Mouse (Mus musculus): ENCODE data around the gene P4ha2.
A peak's percentile ranks its signal among the peaks of the same experiment; 100 is the strongest.
"Not testable (repeated sequence)": the region's sequence is repeated elsewhere in the genome, so short reads cannot be mapped to it uniquely, and the experiment has no call there.

P4ha2 gene

DNA sequence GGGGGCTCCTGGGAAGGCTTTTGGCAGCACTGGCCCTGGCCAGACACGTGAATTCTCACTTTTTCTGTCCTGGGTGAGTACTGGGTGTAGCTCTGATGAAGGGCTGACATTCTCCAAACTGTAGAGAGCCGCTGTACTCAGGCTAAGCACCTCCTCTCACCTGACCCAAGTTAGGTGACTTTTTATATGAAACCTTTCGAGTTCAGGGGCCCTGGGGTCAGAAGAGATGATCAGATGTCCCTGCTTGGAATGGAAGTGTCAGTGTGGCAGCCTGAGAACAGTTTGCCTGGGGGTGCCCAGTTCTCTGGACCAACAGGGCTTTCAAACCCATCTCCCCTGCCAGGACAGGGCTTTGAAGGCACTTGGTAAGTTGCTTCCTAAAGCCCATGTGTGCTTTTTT, 8.2 kb downstream of the P4ha2 start:
- no peak for DNase-seq

DNA sequence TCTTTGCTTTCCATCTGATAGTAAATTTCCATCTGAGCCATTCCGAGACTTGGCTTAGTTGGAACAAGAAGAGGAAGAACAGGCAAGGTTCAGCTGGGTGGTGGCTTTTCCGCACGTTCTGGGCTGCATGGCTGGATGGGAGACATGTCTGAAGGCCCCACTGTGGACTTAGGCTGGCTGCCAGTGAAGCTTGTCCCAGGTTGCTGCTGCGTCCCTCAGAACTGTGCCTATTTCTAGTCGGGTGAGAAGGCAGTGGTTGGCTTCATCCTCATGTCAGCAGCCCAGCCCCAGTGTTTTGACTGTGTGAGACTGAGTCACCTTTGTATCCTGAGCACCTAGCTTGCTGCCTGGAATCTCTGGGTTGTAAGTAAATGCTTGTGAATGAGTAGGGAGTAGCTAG, 9.0 kb downstream of the P4ha2 start:
- DNase-seq, result no peak

DNA sequence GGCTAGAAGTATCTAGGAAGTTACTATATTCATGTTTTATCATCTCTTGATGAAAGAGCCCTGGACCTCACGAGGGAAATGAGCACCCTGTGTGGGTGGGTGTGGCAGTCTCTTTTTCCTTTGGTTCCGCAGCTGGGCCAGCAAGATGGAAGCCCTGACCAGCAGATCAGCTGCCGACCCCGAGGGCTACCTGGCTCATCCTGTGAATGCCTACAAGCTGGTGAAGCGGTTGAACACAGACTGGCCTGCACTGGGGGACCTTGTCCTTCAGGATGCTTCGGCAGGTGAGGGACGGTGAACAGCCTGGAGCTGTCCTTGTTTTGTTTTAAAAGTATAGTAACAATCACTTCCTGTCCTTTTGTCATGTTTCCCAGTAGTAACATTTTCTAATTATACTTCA, 11.4 kb downstream of the P4ha2 start:
- no peak for DNase-seq

DNA sequence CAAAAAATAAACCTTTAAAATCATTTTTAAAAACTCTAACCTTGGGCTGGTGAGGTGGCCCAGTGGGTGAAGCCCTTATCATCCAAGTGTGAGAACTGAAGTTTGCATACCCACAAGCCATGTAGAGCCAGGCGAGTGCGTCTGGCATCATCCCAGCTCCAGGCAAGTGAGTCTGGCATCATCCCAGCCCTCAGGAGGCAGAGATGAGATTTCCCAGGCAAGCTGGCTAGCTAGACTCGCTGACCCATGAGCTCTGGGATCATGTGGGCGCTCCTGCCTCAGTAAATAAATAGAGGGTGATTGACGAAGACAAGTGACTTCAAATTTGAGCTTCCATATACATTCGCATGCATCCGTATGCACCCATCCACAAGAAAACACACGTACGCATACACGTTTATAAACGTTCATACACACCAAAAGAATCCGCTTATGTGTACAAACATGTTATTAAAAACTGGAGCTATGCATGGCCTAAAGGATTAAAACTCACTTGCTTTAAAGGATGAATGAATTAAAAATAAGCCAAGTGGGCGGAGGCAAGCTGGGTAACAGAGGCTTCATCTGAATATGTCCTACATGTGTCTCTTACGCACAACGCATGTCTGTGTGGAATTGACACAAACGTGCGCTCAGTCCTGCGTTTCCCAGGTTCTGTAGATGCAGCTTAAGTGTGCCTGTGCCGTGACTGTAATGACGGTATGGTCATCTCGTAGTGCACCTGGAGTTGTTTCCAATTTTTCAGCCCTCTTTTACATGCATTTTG, 12.3 kb downstream of the P4ha2 start:
- DNase-seq, result peak; percentile 88

DNA sequence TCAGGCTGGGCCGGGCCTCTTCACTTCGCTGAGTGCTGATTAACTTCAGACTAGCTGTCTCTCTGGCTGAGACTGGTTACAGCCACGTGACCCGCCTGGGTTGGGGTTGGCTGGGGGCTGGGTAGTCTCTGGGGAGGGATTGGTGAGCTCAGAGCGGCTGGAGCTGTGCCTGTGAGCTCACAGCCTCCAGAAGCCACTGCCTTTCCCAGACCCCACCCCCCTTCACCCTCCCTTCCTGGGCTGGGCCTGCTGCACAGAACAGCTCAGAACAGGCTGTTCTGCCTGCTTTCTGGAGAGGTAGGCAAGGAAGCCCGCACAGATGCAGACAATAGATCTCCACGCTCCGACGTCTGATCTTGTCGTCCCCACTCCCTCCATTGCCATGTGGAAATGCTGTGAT, 13.0 kb downstream of the P4ha2 start:
- peak; percentile 75 for DNase-seq

DNA sequence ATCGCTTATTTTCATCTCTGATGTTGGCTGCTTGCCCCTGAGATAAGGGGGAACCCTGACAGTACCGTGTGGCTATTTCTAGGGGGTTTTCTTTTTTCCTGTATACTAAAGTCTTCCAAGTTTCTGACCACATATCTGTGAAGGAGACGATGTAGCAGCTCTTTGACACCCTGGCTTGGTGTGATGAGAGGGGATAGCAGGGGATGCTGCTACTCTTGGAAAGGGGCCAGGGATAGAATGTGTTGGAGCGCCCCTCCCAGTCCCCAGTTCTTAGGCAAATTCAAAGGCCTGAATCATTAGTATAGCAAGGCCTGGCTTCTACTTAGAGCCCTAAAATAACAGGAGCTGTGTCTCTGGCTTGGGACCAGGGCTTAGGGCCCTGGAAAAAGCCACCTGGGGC, 13.5 kb downstream of the P4ha2 start:
- DNase-seq, result no peak

DNA sequence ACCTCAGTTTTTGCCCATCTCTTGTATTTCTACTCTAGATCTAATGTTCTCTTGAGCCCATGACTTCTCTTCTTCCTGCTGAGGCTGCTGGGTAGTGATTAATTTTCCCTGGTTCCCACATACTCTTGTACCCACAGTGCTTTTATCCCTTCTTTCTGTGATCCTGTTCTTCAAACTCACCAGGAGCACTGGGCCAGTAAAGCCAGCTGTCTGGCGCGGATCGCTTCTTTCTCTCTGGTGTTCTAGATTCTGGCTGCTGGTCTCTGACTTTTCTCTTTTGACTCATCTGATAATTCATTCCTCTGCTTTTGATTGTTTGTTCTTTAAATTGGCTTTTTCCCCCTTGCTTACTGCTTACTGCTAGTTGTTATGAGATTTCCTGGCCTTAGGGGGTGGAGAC, 14.9 kb downstream of the P4ha2 start:
- DNase-seq, result no peak

DNA sequence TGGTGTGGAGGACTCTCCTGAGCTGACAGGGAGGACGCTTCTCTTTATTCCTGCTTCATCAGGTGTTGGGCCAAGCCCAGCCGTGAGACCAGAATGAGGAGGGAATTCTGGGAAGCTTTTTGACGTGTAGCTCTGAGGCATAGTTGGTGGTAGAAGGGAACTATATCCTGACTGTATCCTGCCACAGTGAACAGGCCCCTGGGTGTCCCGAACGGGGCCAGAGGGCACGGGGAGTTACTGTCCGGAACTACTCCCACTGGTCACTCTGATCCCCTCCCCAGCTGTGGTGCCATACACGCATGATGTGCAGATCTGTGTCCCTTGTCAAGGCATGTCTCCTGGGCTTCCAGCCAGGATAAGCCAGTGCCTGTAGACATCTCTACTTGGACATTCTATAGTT, 15.4 kb downstream of the P4ha2 start:
- no peak for DNase-seq

DNA sequence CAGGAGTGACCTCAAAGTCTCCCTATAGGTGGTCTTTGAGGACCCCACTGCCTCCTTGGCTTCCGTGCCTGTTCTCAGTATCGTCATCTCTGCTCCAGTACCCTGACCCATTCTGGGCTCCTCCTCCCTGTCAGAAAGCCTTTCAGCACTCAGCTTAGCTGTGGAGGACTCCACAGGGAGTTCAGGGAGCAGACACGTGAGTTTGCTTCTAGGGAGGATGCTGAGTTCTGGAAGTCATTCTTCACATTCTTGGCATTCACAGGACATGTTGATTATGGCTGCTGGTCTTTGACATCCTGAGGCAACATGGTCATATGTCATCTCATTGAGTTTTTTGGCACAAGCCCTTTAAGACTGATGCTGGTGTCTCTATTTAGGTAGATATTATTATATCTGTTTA, 16.0 kb downstream of the P4ha2 start:
- no peak for DNase-seq

DNA sequence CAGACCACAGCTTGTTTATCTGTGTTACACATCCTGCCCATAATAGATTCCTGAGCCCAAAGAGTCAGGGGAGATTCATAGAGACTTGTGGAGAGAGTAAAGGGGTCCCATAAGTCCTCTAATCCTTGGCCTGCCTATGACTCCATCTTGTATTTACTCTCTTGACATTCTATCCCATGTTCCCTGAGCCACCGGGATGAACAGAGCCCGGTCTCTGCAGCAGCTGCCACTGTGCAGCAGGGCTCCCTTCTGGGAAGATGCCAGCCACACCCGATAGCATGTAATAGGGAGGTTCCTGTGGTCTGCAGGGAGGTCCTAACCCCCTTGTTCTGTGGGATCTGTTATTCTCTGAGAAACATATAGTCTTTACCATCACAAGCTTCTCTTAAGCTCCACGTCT, 16.5 kb downstream of the P4ha2 start:
- DNase-seq, result no peak

DNA sequence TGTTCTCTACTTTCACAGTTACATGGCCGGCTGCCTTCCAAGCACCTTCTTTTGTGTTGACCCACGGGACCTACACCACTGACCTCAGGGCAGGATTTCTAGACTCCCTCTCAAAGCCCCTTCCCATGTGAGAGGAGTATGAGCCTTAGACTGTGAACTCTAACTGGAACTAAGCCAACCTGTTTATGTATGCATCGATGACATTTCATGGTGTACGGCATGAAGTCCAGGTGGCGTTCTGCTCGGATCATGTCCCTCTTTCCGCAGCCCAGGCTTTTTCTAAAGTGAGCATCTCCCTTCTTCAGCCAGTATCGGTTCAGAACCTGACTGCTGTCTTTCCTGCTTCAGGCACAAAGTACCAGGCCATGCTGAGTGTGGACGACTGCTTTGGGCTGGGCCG, 17.2 kb downstream of the P4ha2 start:
- no peak for DNase-seq

DNA sequence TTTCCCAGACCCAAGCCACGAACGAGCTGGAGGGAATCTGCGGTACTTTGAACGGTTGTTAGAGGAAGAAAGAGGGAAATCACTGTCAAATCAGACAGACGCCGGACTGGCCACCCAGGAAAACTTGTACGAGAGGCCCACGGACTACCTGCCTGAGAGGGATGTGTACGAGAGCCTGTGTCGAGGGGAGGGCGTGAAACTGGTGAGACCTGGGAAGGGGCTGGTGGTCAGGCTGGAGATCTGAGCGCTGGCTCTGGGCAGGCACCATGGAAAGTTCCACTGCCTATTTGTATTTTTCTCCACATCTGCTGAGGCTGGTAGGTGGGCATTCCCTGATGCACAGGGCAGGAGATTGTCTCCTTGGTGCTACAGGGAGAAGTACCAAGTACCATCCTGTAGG, 19.2 kb downstream of the P4ha2 start:
- DNase-seq, result no peak

DNA sequence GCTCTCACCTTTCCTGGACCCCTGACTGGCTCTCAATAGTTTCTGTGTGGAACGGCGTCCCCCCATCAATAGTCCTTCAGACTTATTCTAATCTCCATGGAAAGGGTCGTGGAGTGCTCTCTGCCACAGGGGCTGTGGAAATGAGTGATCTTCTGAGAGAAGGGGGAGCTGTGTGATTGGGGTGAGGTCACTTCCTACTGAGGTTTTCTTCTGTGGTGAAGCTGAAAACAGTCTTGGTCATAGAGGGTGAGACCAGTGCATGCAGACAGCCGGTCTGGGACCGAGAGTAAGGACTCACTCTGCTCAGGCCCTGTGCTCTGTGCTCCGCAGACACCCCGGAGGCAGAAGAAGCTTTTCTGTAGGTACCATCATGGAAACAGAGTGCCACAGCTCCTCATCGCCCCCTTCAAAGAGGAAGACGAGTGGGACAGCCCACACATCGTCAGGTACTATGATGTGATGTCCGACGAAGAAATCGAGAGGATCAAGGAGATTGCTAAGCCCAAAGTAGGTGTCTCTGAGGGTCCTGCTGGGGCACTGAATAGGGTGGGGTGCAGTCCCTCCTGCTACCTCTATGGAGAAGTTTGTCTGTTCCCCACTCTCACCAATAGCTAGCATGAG, 20.0 kb downstream of the P4ha2 start:
- DNase-seq, result no peak

DNA sequence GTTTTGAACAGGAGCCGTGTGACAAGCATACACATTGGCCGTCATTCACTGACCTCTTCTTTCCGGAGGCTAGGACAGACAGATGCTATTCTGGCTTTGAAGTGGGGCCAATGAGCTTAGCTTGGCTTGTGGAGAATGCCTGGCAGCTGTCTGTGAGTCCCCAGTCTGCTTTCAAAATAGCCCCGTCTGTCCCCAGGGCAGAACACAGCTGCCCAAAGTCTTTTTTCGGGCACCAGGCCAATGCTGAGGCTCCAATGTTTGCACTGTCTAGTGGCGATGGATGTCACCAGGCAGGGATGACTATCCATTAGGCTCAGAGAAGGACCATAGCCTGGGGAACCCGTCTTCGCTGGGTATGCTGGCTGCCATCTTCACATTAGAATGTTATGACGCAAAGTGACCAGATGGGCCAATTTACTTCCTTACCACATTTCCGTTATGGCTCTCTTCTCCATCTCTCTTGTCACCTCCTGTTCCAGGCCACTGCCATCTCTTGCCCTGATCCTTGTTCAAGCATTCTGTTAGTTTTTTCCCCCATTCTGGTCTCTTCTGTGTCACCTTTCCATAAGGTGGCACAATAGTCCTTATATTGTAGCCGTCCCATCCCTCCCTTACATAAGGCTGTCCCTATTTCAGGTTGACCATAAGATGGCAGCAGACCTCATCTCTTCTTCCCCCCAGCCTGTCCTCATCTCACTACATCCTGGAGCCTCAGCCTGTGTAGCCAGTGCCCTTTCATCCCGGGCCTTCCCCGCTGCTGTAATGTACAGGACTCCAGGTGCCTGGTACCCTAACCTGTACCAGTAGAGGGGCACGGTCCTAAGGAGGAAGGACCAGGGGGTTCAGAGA, 22.7 kb downstream of the P4ha2 start:
- peak; percentile 67 for DNase-seq

DNA sequence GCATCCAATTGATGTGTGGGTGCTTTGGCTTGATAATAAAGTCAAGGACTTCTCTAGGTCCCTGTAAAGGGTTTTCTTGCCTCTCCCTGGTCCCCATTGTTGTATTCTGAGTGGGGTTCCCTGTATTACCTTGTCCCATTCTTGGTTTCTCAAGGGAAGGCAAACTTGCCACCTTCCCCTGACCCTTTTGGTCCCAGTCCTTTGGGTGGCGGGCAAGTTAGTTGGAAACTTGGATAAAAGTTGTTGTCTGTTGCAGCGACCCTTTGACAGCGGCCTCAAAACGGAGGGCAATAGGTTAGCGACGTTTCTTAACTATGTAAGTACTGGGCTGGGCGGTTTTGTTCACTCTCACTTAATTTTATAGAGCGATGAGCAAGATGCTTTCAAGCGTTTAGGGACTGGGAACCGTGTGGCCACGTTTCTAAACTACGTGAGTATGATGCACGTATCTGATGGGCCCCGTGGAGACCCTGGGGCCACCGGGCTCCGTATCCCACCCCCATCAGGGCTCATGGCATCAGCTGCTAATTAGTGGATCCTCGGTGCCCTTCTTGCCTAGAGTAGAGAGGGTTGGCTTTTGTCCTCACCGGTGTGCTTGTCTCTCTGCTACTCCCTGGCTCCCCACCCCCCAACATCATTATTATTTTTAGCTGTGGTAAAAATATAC, 26.2 kb downstream of the P4ha2 start:
- no peak for DNase-seq

DNA sequence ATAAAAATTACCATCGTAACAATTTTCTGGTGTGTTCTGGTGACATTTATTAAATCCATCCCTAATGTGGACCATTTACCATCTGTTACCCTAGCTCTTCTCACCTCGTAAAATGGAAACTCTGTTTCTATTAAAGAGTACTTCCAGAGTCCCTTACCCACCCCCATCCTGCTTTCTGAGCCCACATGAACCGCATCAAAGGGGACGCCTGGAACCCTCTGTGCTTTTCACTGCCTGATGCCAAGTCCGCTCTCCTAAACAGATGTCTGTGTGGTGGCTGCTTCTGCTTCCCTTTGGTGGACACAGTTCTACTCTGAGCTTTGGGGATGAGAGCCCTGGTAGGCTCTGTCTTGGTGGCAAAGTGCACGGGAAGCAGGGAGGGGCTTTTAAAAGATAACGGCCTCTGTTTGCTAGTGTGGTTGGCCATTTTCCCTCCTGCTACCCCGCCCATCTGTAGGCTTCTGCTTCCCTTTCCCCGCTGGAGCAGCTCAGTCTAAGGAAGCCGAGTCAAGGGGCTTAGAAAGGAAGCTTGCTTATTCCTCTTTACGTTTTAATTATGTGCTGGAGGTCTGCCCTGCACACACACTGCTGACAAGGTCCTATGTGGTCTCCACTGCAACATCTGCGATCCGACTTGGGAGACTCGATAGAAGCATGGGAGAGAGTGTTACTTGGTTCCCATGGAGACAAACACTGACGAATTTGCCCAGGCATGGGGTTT, 26.9 kb downstream of the P4ha2 start:
- DNase-seq, result no peak

DNA sequence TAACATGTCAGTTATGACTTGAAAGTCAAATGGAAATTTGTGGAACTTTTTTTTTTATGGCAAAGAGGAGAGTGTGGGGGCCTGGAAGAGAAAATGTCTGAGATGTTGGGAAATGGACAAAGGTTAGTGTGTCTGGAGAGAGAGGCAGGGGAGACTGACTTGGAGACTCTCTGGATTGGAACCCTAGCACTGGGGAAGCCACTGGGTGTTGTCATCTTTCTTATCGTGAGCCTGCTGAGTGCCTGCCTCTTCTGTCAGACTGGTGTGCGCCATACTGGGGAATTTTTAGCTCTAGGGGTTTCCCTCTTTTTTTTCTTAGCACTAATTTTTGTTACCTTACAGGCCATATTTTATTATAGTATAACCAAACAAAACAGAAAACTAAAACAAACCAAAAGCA, 27.5 kb downstream of the P4ha2 start:
- DNase-seq, result no peak

DNA sequence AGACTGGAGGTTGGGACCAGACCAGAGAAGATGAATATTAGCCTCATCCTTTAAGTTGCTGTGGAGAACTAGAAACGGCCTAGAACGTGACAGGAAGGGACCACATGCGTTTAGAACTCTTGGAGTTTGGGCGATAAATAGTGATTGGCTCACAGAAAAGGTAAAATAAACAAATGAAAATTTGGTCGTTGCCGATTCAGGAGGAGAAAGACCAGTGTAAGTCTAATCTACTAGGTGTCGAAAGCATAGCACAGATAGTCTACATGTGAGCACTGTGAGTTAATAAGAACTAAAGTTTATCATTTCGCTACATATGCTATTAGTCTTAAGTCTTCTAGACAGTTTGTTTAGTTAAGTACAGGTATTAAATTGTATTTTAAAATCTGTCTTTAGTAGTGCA, 30.1 kb downstream of the P4ha2 start:
- DNase-seq, result no peak

DNA sequence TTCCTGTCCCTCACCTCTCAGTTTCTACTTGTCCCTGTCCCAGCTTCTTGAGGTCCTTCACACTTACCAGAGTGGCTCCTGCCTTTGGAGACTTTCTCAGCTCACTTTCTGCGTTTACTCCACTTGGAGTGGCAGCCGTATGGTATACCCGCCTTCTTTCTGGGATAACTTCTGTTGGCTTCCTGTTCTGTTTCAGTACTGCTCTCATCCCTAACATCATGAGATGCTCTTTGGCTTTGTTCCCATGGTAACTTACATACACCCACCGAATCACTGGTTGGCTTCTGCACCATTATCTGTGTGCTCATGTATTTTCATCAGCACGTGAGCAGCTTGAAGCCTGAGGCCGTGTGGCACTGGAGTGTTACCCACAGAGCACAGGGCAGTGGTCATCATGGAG, 30.8 kb downstream of the P4ha2 start:
- DNase-seq, result no peak

DNA sequence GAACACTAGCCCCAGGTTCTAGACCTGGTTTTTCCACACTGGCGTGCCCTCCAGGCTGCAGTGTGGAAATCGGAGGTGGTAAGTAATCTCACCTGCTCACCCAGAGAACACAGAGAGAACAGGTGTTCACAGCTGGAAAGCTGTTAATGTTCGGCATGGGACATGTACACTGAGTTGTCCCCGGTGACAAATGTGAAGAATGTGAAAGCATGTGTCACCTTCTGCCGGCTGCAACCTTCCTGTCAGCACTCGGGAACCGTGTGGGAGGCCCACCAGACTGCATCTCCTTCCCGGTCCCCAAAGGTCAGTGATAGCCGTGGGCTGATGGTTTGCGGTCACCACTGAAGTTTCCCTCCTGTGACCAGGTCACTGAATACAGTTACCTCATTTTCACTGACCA, 32.4 kb downstream of the P4ha2 start:
- no peak for DNase-seq

DNA sequence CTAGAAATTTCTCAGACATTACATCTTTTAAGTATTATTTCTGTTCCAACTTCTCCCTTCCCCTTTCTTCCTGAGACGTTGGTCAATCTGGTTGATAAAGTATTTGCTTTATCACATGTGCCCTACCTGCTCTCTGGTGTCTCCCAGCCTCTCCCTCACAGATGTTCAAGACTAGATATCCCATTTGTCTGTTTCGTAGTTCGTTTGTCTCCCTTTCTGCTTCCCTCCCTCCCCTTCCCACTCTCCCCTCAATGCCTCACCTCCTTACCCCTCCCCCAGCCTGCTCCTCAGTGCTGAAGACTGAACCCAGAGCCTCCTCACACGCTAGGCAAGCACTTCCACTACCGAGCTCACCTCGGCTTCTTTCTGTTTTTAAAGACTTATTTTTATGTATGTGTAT, 35.0 kb downstream of the P4ha2 start:
- no peak for DNase-seq

DNA sequence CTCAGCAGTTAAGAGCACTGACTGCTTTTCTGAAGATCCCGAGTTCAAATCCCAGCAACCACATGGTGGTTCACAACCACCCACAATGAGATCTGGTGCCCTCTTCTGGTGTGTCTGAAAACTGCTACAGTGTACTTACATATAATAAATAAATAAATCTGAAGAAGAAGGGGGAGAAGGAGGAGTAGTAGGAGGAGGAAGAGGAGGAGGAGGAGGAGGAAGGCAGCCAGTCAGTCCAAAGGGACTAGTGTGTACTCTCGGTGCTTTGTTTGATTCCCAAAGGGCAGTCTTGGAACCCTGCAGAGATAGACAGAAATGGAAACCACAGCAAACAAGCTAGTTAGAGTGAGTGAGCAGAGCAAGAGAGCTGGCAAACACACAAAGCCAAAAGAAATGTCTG, 40.3 kb downstream of the P4ha2 start:
- not testable (repeated sequence) for DNase-seq
